Mouse (Mus musculus): ENCODE results near the gene Orm3. TPM values are rescaled to one million over a fixed set of nuclear protein-coding genes. Genes with fewer than 3 reads are reported as not detected.
A peak's percentile ranks its signal among the peaks of the same experiment; 100 is the strongest.
"Not testable (repeated sequence)": the region's sequence is repeated elsewhere in the genome, so short reads cannot be mapped to it uniquely, and the experiment has no call there.

The Orm3 gene
- polyA plus RNA-seq (2014; fragmentation: Nextera tagmentation; extraction: Ambion mirVana) = not detected in 2 replicates

- Histone ChIP-seq H3K9ac (ENCODE audit: low read depth, low read length) (no peak within 1 kb of the TSS), H3K27ac (replicated peaks; ENCODE audit: low read depth, low read length) (no peak within 1 kb of the TSS), H3K4me1 (ENCODE audit: control insufficient read depth, insufficient read depth, low read length) (no peaks in the 10 kb centered on the region), H3K27me3 (replicated peaks; ENCODE audit: control insufficient read depth, insufficient read depth, low read length) (no peaks in the 10 kb centered on the region), H3K4me2 (ENCODE audit: low read depth, low read length) (no peak within 1 kb of the TSS), H3K9me3 (ENCODE audit: control insufficient read depth, low read length) (no peaks in the 10 kb centered on the region), H3K4me3 (ENCODE audit: low read depth, low read length) (no peak within 1 kb of the TSS), H3K36me3 (ENCODE audit: control insufficient read depth, insufficient read depth, low read length) (no peaks in the 10 kb centered on the region)
- no peak for ATAC-seq (ENCODE audit: low read depth)
- no peak for DNase-seq (ENCODE audit: low spot score)
- 82% methylated on average over 4 of the region's 4 CpGs for WGBS
Measured at GRCm38 (mm10) chr4:63355877-63356665, at the start of gene Orm3. TSS of gene Orm3 (plus strand) at chr4:63356162.

- H3K4me2 ChIP-seq (ENCODE audit: low read depth, low read length) = no peak overlapping the region
- 30% methylated on average over 19 of the region's 21 CpGs for WGBS
- peak; percentile 61; the same call in 1 of the 2 replicates for ATAC-seq (ENCODE audit: low read depth)
- H3K4me3 ChIP-seq (ENCODE audit: low read depth, low read length) = no peak overlapping the region
- peaks cover 62% of the 10 kb centered on the region; the same call in 1 of the 2 replicates for H3K36me3 ChIP-seq (ENCODE audit: control insufficient read depth, insufficient read depth, low read length)
- H3K9ac ChIP-seq (ENCODE audit: low read depth, low read length) = no peak overlapping the region
- no peaks in the 10 kb centered on the region for H3K9me3 ChIP-seq (ENCODE audit: control insufficient read depth, low read length)
- no peaks in the 10 kb centered on the region; the same call in 1 of the 2 replicates for H3K4me1 ChIP-seq (ENCODE audit: control insufficient read depth, insufficient read depth, low read length)
- no peaks in the 10 kb centered on the region for H3K27me3 ChIP-seq (replicated peaks; ENCODE audit: control insufficient read depth, insufficient read depth, low read length)
- no peak overlapping the region for H3K27ac ChIP-seq (replicated peaks; ENCODE audit: low read depth, low read length)
- DNase-seq (ENCODE audit: low spot score) = peak; percentile 93
Measured at GRCm38 (mm10) chr4:63307175-63308062, 48.5 kb upstream of the Orm3 start.

DNA sequence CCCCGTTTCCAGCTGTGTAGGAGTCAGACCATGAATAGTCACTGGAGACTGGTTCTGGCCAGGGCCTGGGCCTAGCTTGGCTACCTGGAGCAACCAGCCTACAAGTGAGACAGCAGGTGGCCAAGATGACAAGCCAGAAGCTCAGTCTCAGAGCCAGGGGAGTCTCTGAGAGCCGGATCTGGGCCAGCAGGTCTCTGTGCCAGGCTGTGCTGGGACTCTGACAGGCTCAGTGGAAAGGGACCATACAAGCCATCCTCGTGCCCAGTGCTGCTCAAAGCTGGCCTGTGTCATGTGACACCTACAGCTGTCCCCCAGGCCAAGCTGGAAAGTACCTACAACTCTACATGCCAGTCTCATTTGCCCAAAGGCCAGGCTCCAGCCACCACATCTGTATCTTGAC is 47.6 kb upstream of the Orm3 start:
- H3K27ac ChIP-seq (replicated peaks; ENCODE audit: low read depth, low read length) = no peak overlapping the region
- no peaks in the 10 kb centered on the region for H3K27me3 ChIP-seq (replicated peaks; ENCODE audit: control insufficient read depth, insufficient read depth, low read length)
- no peak overlapping the region for H3K4me2 ChIP-seq (ENCODE audit: low read depth, low read length)
- no peaks in the 10 kb centered on the region for H3K9me3 ChIP-seq (ENCODE audit: control insufficient read depth, low read length)
- DNase-seq (ENCODE audit: low spot score) = no peak
- H3K9ac ChIP-seq (ENCODE audit: low read depth, low read length) = no peak overlapping the region
- no peak overlapping the region for H3K4me3 ChIP-seq (ENCODE audit: low read depth, low read length)
- H3K36me3 ChIP-seq (ENCODE audit: control insufficient read depth, insufficient read depth, low read length) = peaks cover 62% of the 10 kb centered on the region
- H3K4me1 ChIP-seq (ENCODE audit: control insufficient read depth, insufficient read depth, low read length) = no peaks in the 10 kb centered on the region; the same call in 1 of the 2 replicates
- 89% methylated on average over 1 of the region's 3 CpGs for WGBS
- ATAC-seq (ENCODE audit: low read depth) = no peak

DNA sequence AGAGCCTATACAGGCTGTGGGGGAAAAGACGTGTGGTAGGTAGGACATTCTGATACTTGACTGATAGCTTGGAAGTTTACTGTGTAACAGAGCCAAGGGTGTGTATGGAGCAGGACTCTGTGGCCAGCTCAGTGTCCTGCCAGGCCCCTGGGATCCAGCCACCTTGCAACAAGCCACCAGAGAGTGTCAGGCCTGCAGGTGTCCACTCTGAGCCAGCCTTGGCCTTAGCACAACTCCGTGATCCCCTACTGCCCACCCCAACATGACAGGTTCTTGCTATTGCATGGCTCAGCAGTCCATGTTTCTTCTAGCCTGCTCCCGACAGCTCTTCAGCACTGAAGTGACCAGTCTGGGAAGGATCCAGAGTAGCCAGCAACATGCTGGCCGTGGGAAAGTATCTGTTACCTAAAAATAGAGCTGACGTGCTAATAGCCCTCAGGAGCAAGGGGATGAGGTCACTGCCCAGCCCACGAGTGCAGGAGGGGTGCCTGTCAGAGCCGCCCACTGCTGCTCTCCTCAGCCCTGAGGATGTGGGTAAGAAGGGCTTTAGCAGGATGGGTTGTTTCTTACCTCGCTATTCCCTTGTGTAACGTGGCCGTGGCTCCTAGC is 45.6 kb upstream of the Orm3 start:
- H3K9me3 ChIP-seq (ENCODE audit: control insufficient read depth, low read length) = no peaks in the 10 kb centered on the region
- no peak overlapping the region for H3K4me3 ChIP-seq (ENCODE audit: low read depth, low read length)
- H3K27ac ChIP-seq (replicated peaks; ENCODE audit: low read depth, low read length) = peak overlapping the region; percentile 15; the same call in 1 of the 2 replicates
- peaks cover 78% of the 10 kb centered on the region for H3K36me3 ChIP-seq (ENCODE audit: control insufficient read depth, insufficient read depth, low read length)
- ATAC-seq (ENCODE audit: low read depth) (no peak), DNase-seq (ENCODE audit: low spot score) (peak; percentile 15)
- H3K4me1 ChIP-seq (ENCODE audit: control insufficient read depth, insufficient read depth, low read length) = no peaks in the 10 kb centered on the region; the same call in 1 of the 2 replicates
- no peak overlapping the region for H3K9ac ChIP-seq (ENCODE audit: low read depth, low read length)
- no peak overlapping the region for H3K4me2 ChIP-seq (ENCODE audit: low read depth, low read length)
- no peaks in the 10 kb centered on the region for H3K27me3 ChIP-seq (replicated peaks; ENCODE audit: control insufficient read depth, insufficient read depth, low read length)
- WGBS = 46% methylated on average over 10 of the region's 10 CpGs

DNA sequence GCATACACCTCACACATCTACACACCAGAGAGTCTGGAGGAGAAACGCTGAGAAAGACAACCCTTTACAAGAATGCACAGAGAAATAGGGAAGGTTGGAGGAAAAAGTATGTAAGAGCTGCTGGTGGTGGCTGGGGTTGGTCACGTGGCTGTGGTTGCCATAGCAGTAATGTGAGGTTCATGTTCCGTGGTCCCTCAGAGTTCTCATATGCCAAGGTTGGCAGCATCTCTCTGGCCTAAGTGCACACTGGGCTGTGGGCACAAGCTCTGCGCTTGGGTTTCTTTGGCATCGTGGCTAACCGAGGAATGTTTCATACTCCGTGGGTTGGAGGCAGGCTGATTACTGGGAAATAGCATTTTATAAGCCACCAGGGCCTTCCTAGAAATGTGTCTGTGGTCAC is 44.5 kb upstream of the Orm3 start:
- peak; percentile 31 for ATAC-seq (ENCODE audit: low read depth)
- WGBS = 82% methylated on average over 7 of the region's 7 CpGs
- Histone ChIP-seq H3K9ac (ENCODE audit: low read depth, low read length) (no peak overlapping the region), H3K9me3 (ENCODE audit: control insufficient read depth, low read length) (no peaks in the 10 kb centered on the region), H3K36me3 (ENCODE audit: control insufficient read depth, insufficient read depth, low read length) (peaks cover 72% of the 10 kb centered on the region), H3K27me3 (replicated peaks; ENCODE audit: control insufficient read depth, insufficient read depth, low read length) (no peaks in the 10 kb centered on the region), H3K4me3 (ENCODE audit: low read depth, low read length) (no peak overlapping the region), H3K4me1 (ENCODE audit: control insufficient read depth, insufficient read depth, low read length) (no peaks in the 10 kb centered on the region; the same call in 1 of the 2 replicates), H3K4me2 (ENCODE audit: low read depth, low read length) (no peak overlapping the region), H3K27ac (replicated peaks; ENCODE audit: low read depth, low read length) (peak overlapping the region; percentile 22; the same call in 1 of the 2 replicates)
- DNase-seq (ENCODE audit: low spot score) = peak; percentile 76

- Histone ChIP-seq H3K27me3 (replicated peaks; ENCODE audit: control insufficient read depth, insufficient read depth, low read length) (no peaks in the 10 kb centered on the region), H3K27ac (replicated peaks; ENCODE audit: low read depth, low read length) (no peak overlapping the region), H3K4me3 (ENCODE audit: low read depth, low read length) (no peak overlapping the region), H3K4me1 (ENCODE audit: control insufficient read depth, insufficient read depth, low read length) (no peaks in the 10 kb centered on the region; the same call in 1 of the 2 replicates), H3K9ac (ENCODE audit: low read depth, low read length) (no peak overlapping the region), H3K4me2 (ENCODE audit: low read depth, low read length) (no peak overlapping the region), H3K9me3 (ENCODE audit: control insufficient read depth, low read length) (no peaks in the 10 kb centered on the region), H3K36me3 (ENCODE audit: control insufficient read depth, insufficient read depth, low read length) (peaks cover 85% of the 10 kb centered on the region)
- no peak for ATAC-seq (ENCODE audit: low read depth)
- no peak for DNase-seq (ENCODE audit: low spot score)
- 68% methylated on average over 5 of the region's 5 CpGs for WGBS
Measured at GRCm38 (mm10) chr4:63314063-63314462, 41.9 kb upstream of the Orm3 start.

DNA sequence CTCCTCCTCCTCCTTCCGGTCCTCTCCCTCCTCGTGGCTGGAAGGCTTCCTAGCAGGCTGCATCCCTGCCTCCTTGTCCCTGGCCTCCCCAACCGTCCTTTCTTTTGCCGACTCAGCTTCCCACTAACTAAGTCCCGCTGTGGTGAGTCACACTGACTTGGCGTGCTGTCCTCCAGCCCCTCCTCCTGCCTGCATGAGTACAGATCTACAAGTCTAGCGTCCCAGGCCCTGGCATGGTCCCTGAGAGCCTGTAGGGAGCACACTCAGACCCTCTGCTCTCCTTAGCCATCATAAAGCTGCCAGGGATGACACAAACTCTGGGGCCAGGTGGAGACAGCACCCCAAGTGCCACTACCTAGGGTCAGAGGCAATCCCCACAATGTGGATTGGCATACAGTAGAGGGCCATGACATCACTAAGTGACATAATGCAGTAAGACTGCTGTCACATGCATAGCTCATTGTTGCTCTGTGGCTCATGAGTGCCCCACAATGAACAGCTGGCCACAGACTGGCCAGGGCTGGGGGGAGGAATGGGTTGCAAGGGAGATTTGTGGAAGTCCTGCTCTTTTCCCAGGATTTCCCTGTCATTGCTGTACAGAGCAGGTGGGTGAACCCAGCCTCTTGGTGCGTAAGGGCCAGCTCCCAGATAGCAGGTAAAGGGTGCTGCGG is 39.8 kb upstream of the Orm3 start:
- Histone ChIP-seq H3K4me2 (ENCODE audit: low read depth, low read length) (no peak overlapping the region), H3K27ac (replicated peaks; ENCODE audit: low read depth, low read length) (no peak overlapping the region), H3K9ac (ENCODE audit: low read depth, low read length) (no peak overlapping the region), H3K27me3 (replicated peaks; ENCODE audit: control insufficient read depth, insufficient read depth, low read length) (no peaks in the 10 kb centered on the region), H3K4me3 (ENCODE audit: low read depth, low read length) (no peak overlapping the region), H3K4me1 (ENCODE audit: control insufficient read depth, insufficient read depth, low read length) (no peaks in the 10 kb centered on the region; the same call in 1 of the 2 replicates), H3K9me3 (ENCODE audit: control insufficient read depth, low read length) (no peaks in the 10 kb centered on the region), H3K36me3 (ENCODE audit: control insufficient read depth, insufficient read depth, low read length) (peaks cover 73% of the 10 kb centered on the region)
- DNase-seq (ENCODE audit: low spot score) (peak; percentile 68), ATAC-seq (ENCODE audit: low read depth) (0 out of 2 replicates have a peak, but pooled peaks have one; percentile 41)
- WGBS = 51% methylated on average over 8 of the region's 9 CpGs

DNA sequence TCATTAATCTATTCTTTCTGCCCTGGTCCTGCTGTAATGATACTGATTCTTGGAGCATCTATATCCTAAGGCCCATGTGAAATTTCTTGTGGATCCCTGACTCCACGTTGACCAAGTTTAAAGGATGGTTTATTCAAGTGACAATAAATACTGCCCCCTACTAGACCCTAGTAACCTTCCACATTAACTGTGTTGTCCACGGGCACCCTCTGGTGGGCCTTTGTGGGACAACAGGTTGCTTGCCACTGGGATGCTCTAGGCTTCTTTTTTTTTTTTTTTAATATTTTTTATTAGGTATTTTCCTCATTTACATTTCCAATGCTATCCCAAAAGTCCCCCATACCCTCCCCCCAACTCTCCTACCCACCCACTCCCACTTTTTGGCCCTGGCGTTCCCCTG is 36.4 kb upstream of the Orm3 start:
- peak; percentile 56 for DNase-seq (ENCODE audit: low spot score)
- H3K9me3 ChIP-seq (ENCODE audit: control insufficient read depth, low read length); H3K4me2 ChIP-seq (ENCODE audit: low read depth, low read length); H3K27me3 ChIP-seq (replicated peaks; ENCODE audit: control insufficient read depth, insufficient read depth, low read length); H3K9ac ChIP-seq (ENCODE audit: low read depth, low read length); H3K4me3 ChIP-seq (ENCODE audit: low read depth, low read length); H3K4me1 ChIP-seq (ENCODE audit: control insufficient read depth, insufficient read depth, low read length); H3K27ac ChIP-seq (replicated peaks; ENCODE audit: low read depth, low read length); ATAC-seq (ENCODE audit: low read depth): not testable (repeated sequence)
- WGBS = 23% methylated on average over 3 of the region's 3 CpGs
- H3K36me3 ChIP-seq (ENCODE audit: control insufficient read depth, insufficient read depth, low read length) = peaks cover 75% of the 10 kb centered on the region

Data from embryonic facial prominence, embryonic 14.5 days (tissue).